In the genomic region with DNA sequence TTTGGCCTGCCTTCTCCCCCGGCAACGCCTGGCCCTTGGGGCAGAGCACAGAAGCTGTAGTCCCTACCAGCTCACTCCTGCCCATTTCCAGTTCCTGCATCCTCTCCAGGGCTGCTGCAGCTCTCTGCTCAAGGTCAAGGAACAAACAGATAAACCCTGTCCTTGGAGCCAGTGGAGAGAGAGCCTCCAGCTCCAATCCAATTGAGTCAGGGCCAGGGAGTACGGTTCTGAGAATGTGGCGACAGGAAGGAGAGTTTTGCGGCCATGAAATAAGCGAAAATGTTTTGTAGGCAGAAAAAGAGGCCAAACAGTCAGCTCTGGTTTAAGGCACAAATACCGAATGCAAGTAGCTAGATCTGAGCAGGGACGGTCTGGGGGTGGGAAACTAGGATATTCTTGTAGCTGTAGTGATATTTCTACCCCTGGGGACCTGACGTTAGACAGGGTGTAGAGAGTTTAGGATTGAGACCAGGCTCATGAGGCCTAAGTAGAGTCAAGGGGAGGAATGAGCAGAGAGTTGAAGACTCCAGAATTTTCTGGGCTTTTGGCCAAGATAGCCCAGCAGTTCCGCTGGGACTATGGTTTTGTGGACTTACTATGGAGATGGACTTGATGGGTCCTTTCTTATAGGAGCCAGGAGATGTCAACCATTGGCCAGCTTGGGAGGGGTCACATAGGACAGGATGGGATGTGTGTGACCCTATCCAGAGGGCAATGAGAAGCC, we compare ENCODE assay signal across 8 mouse cellular contexts.
DNase-seq lines count a peak whose midpoint lies in the region; ATAC-seq and TF ChIP-seq lines count a peak whose summit lies in the region.

No protein-coding gene starts in this region.

- intact Hi-C loops in left cerebral cortex, adult 2 months (cut with DNase I) = no loop called here

- peak overlapping the region; percentile 82 for H3K27ac ChIP-seq in left cerebral cortex, adult 2 months
- peak overlapping the region; percentile 69 for H3K27ac ChIP-seq in heart, embryonic 11.5 days (ENCODE audit: low read depth, low read length)
- peak overlapping the region; percentile 90 for H3K27ac ChIP-seq in kidney, embryonic 15.5 days

- no peak for ATAC-seq in heart, embryonic 11.5 days (replicated peaks; ENCODE audit: insufficient number of reproducible peaks, low FRiP score, low TSS enrichment)
- ATAC-seq in kidney, embryonic 15.5 days (replicated peaks; ENCODE audit: low FRiP score) = no peak

- peaks cover 32% of the 10 kb centered on the region for H3K4me1 ChIP-seq in heart, embryonic 11.5 days (ENCODE audit: control insufficient read depth, insufficient read depth, low read length)
- peaks cover 71% of the 10 kb centered on the region for H3K4me1 ChIP-seq in kidney, embryonic 15.5 days

- 45% methylated on average over 10 of the region's 10 CpGs for WGBS in heart, embryonic 11.5 days (ENCODE audit: insufficient replicate concordance)
- WGBS in kidney, embryonic 15.5 days = 50% methylated on average over 10 of the region's 10 CpGs

- no peak overlapping the region for H3K4me3 ChIP-seq in left cerebral cortex, adult 2 months
- H3K4me3 ChIP-seq in heart, embryonic 11.5 days (ENCODE audit: low read depth, low read length) = no peak overlapping the region
- H3K4me3 ChIP-seq in kidney, embryonic 15.5 days (replicated peaks) = no peak overlapping the region

- TF ChIP-seq CTCF in left cerebral cortex, adult 2 months (IDR thresholded peaks at IDR 0.05) = no peak

- H3K27me3 ChIP-seq in heart, embryonic 11.5 days (ENCODE audit: control insufficient read depth, insufficient read depth, low read length) = no peaks in the 10 kb centered on the region
- no peaks in the 10 kb centered on the region for H3K27me3 ChIP-seq in kidney, embryonic 15.5 days

- no peak overlapping the region for H3K4me2 ChIP-seq in heart, embryonic 11.5 days
- no peak overlapping the region for H3K4me2 ChIP-seq in kidney, embryonic 15.5 days

- peak overlapping the region; percentile 58 for H3K9ac ChIP-seq in heart, embryonic 11.5 days (ENCODE audit: low read depth, low read length)
- no peak overlapping the region for H3K9ac ChIP-seq in kidney, embryonic 15.5 days

- no peak for DNase-seq in left cerebral cortex, adult 2 months (ENCODE audit: extremely low spot score in 1 of 2, low spot score in 2 of 2)
- DNase-seq in left cerebral cortex, adult 8-10 months (ENCODE audit: low spot score in 2 of 2) = no peak
- DNase-seq in lung, postnatal 25 days (ENCODE audit: low spot score) = peak; percentile 63
- no peak for DNase-seq in right cerebral cortex, postnatal 25 days
- DNase-seq in cerebellum, postnatal 36 days = no peak
- DNase-seq in thymus, postnatal 10 days (ENCODE audit: low spot score in 2 of 2) = no peak

- H3K36me3 ChIP-seq in heart, embryonic 11.5 days (ENCODE audit: control insufficient read depth, insufficient read depth, low read length) = no peaks in the 10 kb centered on the region
- no peaks in the 10 kb centered on the region for H3K36me3 ChIP-seq in kidney, embryonic 15.5 days

- H3K9me3 ChIP-seq in heart, embryonic 11.5 days (replicated peaks; ENCODE audit: control insufficient read depth, low read length) = no peaks in the 10 kb centered on the region
- H3K9me3 ChIP-seq in kidney, embryonic 15.5 days (replicated peaks) = no peaks in the 10 kb centered on the region
